Mouse (Mus musculus) neural tube, postnatal 0 days (tissue): ENCODE data around the gene Mb. TPM values are rescaled to one million over a fixed set of nuclear protein-coding genes. Genes with fewer than 3 reads are reported as not detected.

Experiments
- polyA plus RNA-seq: library from polyadenylated mRNA; unstranded; fragments of >200 nt; fragmentation: Nextera tagmentation; extraction: Ambion mirVana; gene quantifications from 2 replicates; pipeline ENCODE4 v1.2.1, GENCODE M21; 2015

Gene Mb
- 0.57 and 1.8 TPM in 2 replicates for polyA plus RNA-seq

DNA sequence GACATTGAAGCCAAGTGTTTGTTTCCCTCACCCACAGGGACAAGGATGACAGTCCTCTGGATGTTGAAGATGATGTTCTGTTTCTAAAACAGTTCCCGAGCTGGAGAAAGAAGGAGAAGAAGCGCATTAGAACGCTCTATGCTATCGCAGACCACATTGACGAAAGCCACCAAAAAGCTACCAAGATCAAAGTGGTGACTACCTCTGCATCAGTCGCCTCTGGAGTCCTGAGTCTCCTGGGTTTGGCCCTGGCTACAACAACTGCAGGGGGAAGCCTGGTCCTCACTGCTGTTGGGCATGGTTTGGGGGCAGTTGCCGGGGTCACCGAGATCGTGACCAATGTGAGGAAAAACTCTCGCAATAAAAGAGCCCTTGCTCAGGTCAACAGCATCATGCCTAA lies at the start of gene Mb:
Gene Mb (minus strand): TSS at position 101 of the 400 bp plus-strand sequence.

DNA sequence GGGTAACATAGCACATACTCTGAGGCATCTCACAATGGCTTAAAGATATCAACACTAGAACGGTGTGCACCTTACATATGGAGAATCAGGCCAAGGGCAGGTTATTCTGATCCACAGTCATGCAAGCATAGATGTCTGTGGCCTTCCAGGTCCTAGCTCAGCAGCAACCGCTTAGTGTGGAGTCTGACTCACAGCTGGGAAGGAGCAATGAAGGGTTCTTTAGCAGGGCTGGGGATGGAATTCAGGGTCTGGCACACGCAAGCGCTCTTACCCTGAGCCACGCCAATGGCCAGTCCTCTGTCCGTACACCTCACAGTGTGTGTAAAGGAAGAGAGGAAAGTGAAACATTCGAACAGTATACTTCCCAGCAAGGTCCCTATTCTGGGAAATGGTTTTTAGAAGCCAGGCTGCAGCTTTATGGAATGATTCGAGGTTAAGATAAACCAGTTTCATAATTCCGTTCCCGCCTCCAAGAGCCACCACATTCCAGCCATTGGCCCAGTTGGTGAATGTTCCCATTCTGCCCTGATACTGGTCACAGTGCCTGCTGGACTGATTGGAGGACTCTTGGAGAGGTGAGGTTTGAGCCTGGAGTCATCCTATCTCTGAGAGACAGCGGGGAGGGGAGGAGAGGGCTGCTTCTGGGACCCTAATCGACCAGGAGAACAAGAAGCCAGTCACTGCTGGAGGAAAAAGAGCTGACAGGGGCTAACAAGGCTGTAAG lies 5.7 kb downstream of the Mb start, which contains the start of gene Apol6:
Gene Apol6 (plus strand): TSS at position 133 of the 724 bp plus-strand sequence.

Other genes with a start within 250 kb of the Mb start
- gene Zfp251, start 179.2 kb downstream of the Mb start, polyA plus RNA-seq, result 25.3 and 27.2 TPM in 2 replicates
- 5.0 and 5.1 TPM in 2 replicates for gene Zfp7, start 171.4 kb downstream of the Mb start, polyA plus RNA-seq
- 0.76 and 1.6 TPM in 2 replicates for gene Gm49527, start 171.3 kb downstream of the Mb start, polyA plus RNA-seq
- 11.0 and 13.1 TPM in 2 replicates for gene Zfp647, start 125.2 kb downstream of the Mb start, polyA plus RNA-seq
- gene 1110038F14Rik, start 102.2 kb downstream of the Mb start, polyA plus RNA-seq, result 40.9 and 41.9 TPM in 2 replicates
- gene Apol6, start 5.9 kb downstream of the Mb start, polyA plus RNA-seq, result 0.15 TPM in 1 of 2 replicates, not detected in the other